Mouse (Mus musculus): ENCODE results near the gene Esyt1.
A peak's percentile ranks its signal among the peaks of the same experiment; 100 is the strongest.

The Esyt1 gene

DNA sequence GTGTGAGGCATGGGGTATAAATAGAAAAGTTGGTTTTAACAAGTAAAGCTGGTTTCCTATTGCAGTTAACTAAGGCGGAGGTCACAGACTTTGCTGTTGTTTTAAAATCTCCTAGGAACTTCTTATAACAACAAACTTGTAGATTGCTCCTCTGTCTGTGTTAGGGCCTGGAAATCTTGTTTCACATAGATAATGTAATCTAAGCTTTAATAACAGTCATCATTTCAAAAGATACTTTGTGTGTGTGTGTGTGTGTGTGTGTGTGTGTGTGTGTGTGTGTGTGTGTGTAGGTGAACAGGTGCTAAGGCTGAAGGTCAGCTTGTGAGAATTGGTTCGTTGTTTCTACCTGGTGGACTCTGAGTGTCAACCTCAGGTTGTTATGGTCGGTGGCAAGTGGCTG is 21.7 kb downstream of the Esyt1 start:
- no peak for DNase-seq

DNA sequence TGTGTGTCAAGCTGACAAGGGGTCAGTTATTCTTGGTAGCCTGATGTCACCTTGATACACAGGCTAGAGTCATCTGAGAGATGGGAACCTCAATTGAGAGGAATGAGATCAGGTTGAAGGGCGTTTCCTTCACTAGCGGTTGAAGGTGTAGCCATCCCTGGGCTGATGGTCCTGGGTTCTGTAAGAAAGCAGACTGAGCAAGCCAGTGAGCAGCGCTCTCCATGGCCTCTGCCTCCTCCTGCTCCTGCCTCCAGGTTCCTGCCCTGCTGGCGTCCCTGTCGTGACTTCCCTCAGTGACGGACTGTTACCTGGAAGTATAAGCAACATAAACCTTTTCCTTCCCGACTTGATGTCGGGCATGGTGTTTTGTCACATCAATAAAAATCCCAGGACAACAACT is 22.1 kb downstream of the Esyt1 start:
- no peak for DNase-seq

DNA sequence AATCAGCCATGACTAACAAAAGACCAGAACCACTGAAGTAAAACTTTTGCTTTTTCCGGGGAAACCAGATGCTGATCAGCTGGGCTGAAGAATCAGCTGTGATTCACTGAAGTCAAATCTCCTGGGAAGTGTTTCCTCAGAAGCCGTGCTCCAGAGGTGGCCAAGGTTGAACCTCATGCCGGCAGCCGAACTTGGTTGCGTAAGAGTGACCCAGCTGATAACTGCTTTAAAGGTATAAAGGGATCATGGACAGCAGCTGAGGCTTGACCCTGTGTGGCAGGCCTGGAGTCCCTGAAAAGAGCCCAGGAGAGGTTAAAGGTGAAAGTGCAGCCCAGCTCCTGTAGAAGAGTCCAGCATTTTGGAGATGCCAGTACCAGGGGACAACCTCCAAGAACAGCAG is 23.3 kb downstream of the Esyt1 start:
- DNase-seq, result peak; percentile 49

DNA sequence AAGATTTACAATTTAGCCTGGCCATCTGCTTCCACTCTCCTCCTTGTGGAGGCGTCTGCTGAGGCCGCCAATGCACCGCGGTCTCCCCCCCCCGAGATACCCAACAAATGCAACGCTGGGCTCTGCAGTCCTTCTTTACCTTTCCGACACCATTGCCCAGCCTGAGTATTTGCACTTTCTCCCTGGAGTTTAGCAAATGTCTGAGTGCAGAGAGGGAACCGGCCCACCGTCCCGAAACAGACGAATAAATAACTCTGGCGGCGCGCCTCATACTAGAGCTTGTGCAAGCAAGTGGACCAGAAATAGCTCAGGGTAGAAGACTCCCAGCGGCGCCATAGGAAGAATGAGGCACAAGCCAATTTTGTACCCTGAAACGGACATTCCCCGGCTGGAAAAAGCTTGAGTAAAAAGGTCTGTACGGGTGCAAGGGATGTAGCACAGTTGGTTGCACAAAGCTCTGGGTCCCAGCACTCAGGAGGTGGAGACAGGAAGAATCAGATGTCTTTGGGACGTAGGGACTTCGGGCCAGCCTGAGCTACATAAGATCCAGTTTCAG is 26.5 kb downstream of the Esyt1 start:
- DNase-seq, result peak; percentile 73

DNA sequence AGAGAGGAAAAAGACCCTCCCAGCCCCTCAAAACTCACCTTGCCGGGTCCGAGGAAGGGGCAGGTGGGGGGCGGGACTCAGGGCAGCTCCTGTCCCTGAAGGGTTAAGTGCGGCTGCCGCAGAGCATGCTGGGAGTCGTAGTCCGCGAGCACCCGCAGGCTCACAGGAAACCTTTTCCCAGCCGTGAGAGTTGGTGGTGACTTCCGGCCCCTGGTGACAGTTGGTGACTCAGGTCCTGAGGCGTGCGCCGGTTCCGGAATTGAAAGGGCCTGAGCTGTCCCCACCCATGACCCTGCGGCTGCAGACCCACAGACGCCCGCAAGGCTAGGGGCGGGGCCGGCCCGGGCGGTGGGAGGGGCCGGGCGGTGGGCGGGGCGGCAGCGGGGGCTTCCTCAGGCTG is 27.1 kb downstream of the Esyt1 start, which contains the start of gene Myl6b:
Gene Myl6b (minus strand): TSS at position 96 of the 400 bp plus-strand sequence.
- peak; percentile 98 for DNase-seq

DNA sequence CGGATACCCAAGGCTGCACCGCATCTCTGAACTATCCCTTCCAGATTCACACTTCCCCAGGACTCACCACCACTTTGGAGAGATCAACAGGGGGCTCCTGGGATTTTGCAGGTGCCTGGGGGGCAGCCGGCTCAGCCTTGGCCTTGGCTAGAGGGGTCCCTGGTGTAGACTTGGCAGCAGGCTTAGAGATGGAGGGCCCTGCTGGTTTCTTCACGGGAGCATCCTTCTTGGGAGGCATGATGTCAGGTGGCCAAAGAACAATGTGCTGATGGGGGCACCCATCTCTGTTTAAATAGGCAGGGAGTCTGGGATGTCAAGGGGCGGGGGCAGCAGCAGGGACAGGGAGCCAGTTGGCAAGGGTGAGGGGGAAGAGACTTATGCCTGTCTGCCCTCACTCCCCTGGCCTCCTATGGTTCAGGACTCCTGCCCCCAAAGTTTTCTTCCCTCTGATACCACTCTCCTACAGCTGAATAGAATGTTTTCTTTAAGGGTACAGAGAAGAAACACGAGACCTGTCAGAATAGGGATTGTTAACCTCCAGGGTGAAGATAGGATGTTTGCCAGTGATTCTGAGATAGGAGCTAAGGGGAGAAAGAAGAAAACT is 28.4 kb downstream of the Esyt1 start:
- DNase-seq, result no peak

DNA sequence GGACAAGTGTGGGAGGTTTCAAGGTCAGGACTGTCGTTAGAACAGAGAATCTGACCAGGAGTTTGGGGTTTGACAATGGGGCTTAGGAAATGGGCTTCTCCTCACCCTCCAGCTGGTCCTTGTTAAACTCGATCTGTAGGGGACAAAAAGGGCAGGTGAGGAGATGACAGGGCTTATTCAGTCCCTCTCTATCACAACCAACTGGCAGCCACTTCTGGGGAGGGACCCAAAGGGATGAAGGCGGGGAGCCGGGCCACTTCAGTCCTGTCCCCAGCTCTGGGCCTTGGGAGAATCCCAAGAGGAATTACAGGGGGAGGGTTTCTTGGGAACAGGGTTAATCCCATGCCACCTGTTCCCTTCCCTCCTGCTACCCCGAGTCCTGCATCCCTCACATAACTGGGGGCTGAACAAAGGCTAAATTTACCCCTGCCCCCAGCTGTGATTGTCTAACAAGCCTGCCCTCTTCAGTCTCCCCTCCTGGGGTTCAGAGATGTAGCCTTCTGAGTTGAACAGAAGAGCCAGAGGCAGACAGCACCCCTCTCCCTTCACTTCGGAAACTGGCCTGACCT is 29.1 kb downstream of the Esyt1 start:
- DNase-seq, result no peak

DNA sequence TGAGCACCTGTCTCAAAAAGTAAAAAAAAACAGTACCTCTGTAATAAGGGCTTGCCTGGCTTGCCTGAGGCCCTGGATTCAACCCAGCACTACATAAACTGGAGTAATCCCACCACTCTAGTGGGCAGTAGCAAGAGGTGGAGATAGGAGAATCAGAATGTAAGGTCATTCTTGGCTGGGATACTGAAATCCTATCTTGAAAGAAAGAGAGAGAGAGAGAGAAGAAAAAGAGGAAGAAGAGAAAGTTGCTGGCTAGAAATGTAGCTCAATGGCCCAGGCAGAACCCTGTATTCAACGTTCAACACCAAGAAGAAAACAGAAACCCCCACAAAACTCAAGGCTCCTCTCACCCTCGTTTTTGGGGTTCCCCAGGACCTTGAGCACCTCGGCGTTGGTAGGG is 29.8 kb downstream of the Esyt1 start:
- DNase-seq, result no peak

DNA sequence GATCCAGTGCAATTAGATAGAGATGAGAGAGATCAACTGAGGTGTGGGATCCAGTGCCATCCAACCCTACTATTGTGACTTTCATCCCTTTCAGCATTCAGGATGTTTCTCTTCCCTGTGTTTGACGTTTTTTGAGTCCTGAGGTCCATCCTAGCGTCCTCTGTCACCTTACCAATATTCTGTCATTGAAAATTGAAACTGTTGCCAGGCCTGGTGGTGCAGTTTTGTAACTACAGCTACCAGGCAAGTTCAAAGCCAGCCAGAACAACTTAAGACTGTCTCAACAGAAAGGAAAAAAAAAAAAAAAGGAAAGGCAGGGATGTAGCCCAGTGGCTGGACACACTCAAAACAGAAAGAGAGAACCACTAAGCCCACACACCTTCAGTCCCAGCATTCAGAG is 30.4 kb downstream of the Esyt1 start:
- DNase-seq, result no peak

DNA sequence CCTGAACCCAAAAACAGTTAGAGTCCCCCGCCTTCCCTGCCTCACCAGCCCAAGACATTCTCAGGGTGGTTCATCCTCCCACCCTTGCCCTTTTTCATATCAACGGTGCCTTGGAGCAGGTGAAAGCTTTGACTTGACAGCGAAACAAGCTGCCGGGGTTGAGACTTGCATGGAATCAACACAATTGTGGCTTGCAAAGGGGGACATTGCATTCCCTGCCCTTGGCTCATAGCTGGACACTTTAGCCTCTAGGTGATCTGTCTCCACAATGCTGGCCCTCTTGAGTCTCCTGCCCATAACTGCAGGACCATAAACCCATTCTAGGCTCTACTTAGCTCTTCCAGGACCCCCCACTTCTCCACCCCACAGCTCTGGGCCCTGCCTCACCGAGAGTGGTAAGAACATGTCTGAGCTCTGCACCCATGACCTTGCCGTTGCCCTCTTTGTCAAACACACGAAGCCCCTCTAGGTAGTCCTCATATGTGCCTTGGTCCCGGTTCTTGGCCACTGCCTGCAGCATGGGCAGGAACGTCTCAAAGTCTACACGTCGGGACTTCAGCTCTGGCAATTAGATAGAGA is 30.9 kb downstream of the Esyt1 start:
- peak; percentile 34 for DNase-seq

DNA sequence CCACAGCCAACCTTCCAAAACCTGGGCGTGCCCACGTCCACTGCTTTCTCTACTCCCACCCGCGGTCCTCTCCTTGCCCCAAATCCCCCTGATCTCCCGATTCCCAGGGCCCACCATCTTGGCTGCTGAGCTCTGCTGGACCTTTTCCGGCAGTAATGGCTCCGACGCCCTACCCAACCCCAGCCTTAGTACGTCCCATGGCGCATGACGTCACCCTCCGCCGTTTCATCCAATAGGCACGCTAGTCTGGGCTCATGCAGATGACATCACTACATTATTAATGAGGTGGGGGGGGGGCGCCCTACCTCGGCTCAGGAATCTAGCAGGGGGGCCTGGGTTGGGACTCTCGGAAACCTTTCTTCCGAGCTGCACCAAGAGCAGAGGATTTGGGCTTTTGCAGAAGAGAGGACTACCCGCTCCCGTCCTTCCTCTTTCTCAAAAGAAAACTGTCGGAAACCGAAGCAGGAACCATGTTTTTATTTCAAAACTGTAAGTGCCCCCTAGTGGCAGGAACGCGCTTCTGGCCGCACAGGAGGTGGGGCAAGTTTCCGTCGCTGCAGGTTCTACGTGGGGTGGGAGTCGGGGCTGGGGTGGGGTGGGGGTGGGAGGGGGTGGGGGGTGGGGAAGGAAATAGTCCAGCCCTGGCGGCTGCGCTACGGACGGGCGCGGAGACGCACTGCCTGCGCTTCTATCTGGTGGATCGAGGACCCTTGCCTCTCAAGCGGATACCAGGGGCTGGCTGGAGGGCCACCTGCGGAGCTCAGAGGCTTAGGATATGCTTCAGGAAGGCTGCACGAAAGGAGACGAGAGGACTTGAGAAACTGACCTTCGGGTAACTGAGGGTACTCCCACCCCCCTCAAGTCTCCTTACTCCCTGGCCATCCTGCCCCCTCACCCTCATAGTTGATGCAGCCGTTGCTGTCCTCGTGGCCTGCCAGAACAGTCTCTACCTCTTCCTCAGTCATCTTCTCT is 31.7 kb downstream of the Esyt1 start, which contains the start of gene Myl6:
Gene Myl6 (minus strand): TSS at position 451 of the 972 bp plus-strand sequence.
- DNase-seq, result peak; percentile 99

DNA sequence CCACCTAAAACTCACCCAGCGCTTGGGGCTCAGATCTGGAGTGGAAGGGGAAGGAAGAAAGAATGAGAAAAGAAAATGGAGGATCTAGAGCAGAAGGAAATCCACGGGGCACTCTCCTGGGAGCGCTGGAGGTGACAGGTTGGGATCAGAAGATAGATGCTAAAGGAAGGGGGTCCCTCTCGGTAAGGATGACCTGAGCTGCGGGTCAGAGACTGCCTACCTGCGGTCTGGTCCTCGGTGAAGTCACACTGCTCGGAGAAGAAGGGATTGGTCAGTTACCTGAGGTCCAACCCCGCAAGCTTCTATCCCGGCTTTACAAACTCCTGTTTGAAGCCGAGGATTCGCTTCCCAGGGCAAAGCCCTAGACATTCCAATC is 32.4 kb downstream of the Esyt1 start:
- no peak for DNase-seq

DNA sequence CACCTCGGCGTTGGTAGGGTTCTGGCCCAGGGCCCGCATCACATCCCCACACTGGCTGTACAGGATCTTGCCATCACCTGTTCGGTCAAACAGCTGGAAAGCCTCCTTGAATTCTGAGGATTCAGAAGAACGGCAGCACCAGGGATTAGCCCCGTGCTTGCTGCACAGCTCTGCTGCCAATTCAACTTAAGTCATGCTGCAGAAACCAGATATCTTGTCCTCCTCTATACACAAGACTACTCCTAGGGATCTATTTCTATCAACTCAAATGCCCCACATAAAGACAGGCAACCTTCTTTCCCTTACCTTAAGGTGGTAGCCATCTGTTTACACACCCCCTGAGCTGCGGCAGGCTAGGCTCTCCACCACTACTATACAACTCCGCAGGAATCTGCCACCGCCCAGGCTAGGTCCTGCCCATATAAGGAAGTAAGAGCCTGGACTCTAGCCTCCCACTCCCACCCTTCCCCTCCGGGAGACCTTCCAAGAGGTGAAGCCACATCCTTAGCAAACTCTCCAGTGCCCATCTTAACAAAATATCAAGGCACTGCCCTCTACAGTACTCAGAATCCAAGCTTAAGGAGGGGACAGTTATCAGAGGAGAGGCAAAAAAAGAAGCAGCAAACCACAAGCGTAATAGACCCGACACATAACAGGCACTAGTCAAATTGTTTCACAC is 32.9 kb downstream of the Esyt1 start:
- peak; percentile 79 for DNase-seq

DNA sequence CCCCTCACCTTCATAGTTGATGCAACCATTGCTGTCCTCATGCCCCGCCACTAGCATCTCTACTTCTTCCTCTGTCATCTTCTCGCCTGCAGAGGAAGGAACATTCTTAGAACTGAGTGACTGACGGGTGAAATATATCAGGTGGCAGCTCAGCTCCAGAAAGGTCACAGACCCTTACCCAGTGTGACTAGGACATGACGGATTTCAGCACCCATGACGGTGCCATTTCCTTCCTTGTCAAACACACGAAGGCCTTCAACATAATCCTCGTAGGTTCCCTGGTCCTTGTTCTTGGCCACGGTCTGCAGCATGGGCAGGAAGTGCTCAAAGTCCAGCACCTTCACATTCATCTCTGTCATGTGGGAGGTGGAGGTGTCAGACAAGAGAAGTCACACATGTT is 33.6 kb downstream of the Esyt1 start:
- peak; percentile 40 for DNase-seq

DNA sequence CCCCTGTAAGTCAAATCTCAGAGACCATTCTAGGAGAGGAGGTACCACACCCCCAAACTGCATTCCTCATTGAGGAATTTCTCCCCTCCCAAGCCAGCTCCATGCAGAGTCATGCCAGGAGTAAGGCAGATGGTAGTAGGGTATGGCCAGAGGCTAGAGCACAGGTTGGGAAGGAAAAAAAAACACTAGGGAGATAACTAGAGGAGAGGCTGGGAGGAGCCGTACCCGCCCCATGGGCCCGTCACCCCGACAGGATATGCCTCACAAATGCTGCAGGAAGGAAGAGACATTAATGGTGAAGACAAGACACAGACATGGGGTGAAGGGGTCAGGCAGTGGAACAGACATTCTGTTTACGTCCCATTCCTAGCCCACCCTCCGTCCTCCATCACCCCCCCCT is 34.2 kb downstream of the Esyt1 start:
- DNase-seq, result peak; percentile 65

DNA sequence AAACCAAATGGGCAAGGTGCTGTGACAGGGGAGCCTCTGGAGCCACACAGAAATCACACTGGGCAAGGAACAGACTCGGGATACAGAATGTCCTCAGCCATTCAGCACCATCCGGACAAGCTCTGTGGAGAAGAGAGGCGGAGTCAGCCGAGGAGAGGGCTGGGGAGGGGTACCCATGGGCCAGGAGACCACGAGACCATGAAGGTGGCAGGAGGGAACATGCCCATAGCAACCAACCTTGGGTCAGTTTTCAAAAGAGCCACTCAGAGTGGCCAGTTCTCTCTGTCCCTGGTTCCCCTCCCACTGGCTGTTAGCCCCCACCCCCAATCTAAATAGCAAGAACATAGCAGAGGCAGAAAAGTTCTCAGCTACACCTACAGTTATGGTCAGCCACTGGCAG is 34.8 kb downstream of the Esyt1 start:
- DNase-seq, result no peak

DNA sequence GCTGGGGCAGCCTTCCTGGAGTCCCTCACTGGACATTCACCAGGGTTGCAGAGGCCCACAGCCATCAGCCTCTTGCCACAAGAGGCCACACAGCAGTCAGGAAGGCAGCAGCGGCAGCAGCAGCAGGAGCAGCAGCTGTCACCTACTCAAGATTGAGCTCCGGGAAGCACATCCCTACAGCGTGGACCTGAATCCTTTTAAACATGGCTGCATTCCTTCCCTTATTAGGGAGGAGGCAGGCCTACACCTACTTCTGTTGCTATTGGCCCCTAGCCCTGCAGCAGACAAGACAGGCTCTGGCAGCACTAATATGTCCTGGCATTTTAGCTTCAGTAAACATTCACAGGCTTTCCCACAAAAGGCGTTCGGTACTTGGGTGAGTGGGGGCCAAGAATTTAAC is 35.4 kb downstream of the Esyt1 start:
- no peak for DNase-seq

DNA sequence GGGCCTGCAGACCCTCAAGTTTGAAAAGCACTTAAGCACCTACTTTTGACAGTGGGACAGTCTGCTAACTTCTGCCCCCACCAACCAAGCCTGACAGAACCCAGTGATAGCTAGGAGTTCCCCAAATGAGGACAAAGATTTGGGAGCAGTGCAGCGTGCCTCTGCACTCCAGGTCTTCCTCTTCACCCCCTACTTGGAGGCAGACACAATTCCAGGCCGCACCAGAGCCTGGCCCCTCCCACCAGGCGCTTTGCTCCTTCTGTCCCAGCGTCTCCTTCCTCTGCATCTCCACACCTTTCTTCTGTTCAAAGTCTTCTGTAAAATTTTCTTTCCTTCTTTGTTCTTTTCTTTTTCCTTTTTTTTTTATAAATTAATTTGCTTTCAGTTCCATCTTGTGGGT is 35.9 kb downstream of the Esyt1 start:
- no peak for DNase-seq

DNA sequence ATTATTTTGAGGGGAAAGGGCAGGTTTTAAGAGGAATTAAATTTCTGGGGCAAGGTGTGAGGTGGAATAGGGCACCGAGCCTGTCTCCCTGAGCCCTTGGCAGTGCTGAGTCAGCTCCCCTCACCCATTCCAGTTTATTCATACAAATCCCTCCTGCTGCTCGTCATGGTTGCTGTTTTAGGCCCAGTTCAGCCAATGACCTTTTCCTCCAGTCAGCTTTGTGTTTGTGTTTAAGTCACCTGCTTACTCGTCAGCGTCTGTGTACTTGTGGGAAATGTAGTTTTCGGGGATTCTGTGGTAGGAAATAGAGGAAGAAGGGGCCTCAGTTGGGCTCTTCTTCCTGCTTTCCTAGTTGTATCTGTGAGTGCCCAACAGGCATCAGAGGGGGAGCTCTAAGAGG is 36.3 kb downstream of the Esyt1 start:
- no peak for DNase-seq

DNA sequence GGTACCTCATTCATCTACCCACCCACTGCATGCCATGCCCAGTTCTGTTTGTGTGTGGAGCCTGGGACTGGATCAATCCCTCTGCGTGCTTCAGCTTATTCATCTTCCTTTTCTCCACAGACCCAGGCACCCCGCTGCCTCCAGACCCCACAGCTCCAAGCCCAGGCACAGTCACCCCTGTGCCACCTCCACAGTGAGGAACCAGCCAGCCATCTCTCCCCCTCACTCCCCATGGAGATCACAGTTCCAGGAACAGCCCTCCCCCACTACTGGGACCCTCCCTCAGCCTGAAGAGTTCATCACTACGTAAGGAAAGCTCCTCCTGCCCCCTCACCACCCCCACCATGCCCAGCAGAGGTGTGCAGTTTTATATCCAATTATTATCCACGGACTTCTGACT is 36.9 kb downstream of the Esyt1 start:
- no peak for DNase-seq

DNA sequence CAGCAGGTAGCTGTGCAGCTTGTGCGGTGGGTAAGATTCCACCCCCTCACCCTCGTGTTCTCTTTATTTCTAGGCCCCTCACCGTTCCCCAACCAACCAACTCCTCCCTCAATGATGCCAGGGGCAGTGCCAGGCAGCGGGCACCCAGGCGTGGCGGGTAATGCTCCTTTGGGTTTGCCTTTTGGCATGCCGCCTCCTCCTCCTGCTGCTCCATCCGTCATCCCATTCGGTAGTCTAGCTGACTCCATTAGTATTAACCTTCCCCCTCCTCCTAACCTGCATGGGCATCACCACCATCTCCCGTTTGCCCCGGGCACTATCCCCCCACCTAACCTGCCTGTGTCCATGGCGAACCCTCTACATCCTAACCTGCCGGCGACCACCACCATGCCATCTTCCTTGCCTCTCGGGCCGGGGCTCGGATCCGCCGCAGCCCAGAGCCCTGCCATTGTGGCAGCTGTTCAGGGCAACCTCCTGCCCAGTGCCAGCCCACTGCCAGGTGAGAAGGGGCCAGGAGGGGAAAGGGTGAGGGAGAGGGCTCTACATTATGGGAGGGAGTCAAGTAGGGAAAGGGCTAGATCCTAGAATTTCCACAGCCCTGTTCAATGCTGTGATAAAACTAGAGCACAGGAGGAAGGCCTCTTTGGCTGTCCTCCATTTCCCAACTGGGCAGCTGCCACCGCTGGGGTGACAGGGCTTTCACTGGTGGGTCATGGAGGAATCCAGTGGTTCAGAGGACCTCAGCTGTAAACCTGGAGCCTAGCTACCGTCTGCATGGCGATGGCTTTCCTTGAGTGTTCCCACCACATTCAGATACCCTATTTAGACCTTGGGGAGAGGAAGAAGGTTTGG is 37.6 kb downstream of the Esyt1 start:
- DNase-seq, result no peak

DNA sequence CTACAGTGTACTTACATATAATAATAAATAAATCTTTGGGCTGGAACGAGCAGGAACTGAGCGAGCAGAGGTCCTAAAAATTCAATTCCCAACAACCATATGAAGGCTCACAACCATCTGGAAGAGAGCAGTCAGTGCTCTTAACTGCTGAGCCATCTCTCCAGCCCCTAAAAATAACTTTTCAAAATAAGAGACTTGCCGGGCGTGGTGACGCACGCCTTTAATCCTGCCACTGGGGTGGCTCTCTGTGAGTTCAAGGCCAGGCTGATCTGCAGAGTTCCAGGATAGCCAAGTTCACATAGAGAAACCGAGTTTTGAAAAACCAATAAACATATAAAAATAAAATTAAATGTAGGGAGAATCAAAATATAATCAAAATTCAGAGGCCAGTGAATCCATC is 39.3 kb downstream of the Esyt1 start:
- DNase-seq, result no peak
